9 mouse cellular contexts compared by ENCODE assay signal in genomic region chr8:120374070-120374469, GRCm38 (mm10).
DNase-seq lines count a peak whose midpoint lies in the region; ATAC-seq and TF ChIP-seq lines count a peak whose summit lies in the region.
"Had no signal": no experiment of that assay in that cellular context is flagged by ENCODE, and none has a peak within 500 bp of the region (broad histone marks: within the 10 kb centered on the region; RNA-seq: fewer than 3 reads in every experiment).

No protein-coding gene starts in this region.

- H3K9me3 ChIP-seq in lung, postnatal 0 days (ENCODE audit: low read length), result no peaks in the 10 kb centered on the region
- H3K9me3 ChIP-seq in forebrain, embryonic 12.5 days, result no peaks in the 10 kb centered on the region
- H3K9me3 ChIP-seq in limb, embryonic 10.5 days (replicated peaks), result no peaks in the 10 kb centered on the region
- H3K9me3 ChIP-seq in stomach, embryonic 14.5 days (ENCODE audit: control insufficient read depth, low read depth, low read length), result no peaks in the 10 kb centered on the region

- no peaks in the 10 kb centered on the region for H3K36me3 ChIP-seq in lung, postnatal 0 days (ENCODE audit: insufficient read depth, low read length)
- no peaks in the 10 kb centered on the region for H3K36me3 ChIP-seq in forebrain, embryonic 12.5 days (replicated peaks)
- H3K36me3 ChIP-seq in limb, embryonic 10.5 days, result no peaks in the 10 kb centered on the region
- no peaks in the 10 kb centered on the region for H3K36me3 ChIP-seq in stomach, embryonic 14.5 days (ENCODE audit: control insufficient read depth, insufficient read depth, low read length)

- ATAC-seq in lung, postnatal 0 days, result no peak
- no peak for ATAC-seq in forebrain, embryonic 12.5 days (ENCODE audit: low FRiP score)
- no peak for ATAC-seq in stomach, embryonic 14.5 days (ENCODE audit: insufficient number of reproducible peaks, insufficient read depth, low FRiP score, low read depth)

- TF ChIP-seq CTCF in lung, postnatal 0 days (IDR thresholded peaks at IDR 0.05), result no peak

- DNase-seq in lung, adult 18-20 months, result peak; percentile 34 to 60
- no peak for DNase-seq in lung, postnatal 0 days (ENCODE audit: low spot score)
- DNase-seq in limb, embryonic 10.5 days (ENCODE audit: low spot score), result no peak
- no peak for DNase-seq in left cerebral cortex, postnatal 36 days (ENCODE audit: low spot score in 2 of 2)
- no peak for DNase-seq in right cerebral cortex, postnatal 14 days
- DNase-seq in left cerebral cortex, postnatal 10 days (ENCODE audit: extremely low spot score in 1 of 2, low spot score in 2 of 2), result no peak
- DNase-seq: thymus, postnatal 36 days had no signal

- no peak for TF ChIP-seq EP300 in lung, postnatal 0 days (IDR thresholded peaks at IDR 0.05)

- no peak overlapping the region for H3K4me3 ChIP-seq in lung, postnatal 0 days (ENCODE audit: low read depth, low read length)
- no peak overlapping the region for H3K4me3 ChIP-seq in forebrain, embryonic 12.5 days (replicated peaks)
- peak overlapping the region; percentile 25; the same call in 1 of the 2 replicates for H3K4me3 ChIP-seq in limb, embryonic 10.5 days
- H3K4me3 ChIP-seq in stomach, embryonic 14.5 days (ENCODE audit: low read depth, low read length), result no peak overlapping the region

- H3K27me3 ChIP-seq in lung, postnatal 0 days (replicated peaks; ENCODE audit: insufficient read depth, low read length), result no peaks in the 10 kb centered on the region
- H3K27me3 ChIP-seq in forebrain, embryonic 12.5 days, result peaks cover 15% of the 10 kb centered on the region; the same call in 1 of the 2 replicates
- H3K27me3 ChIP-seq in limb, embryonic 10.5 days (ENCODE audit: low read depth, poor library complexity, severe bottlenecking), result no peaks in the 10 kb centered on the region; the same call in 1 of the 2 replicates
- no peaks in the 10 kb centered on the region for H3K27me3 ChIP-seq in stomach, embryonic 14.5 days (ENCODE audit: control insufficient read depth, insufficient read depth, low read length)

- H3K4me1 ChIP-seq in lung, postnatal 0 days (ENCODE audit: insufficient read depth, low read depth, low read length), result peaks cover 9% of the 10 kb centered on the region
- H3K4me1 ChIP-seq in forebrain, embryonic 12.5 days, result peaks cover 71% of the 10 kb centered on the region
- H3K4me1 ChIP-seq in limb, embryonic 10.5 days, result peaks cover 95% of the 10 kb centered on the region
- H3K4me1 ChIP-seq in stomach, embryonic 14.5 days (ENCODE audit: control insufficient read depth, insufficient read depth, low read length), result peaks cover 42% of the 10 kb centered on the region

- intact Hi-C loops in left cerebral cortex, postnatal 36 days (cut with DNase I), result no loop called here
- intact Hi-C loops in left cerebral cortex, postnatal 10 days (cut with DNase I), result no loop called here

- WGBS in lung, postnatal 0 days, result 69% methylated on average over 1 of the region's 1 CpGs
- 79% methylated on average over 1 of the region's 1 CpGs for WGBS in forebrain, embryonic 12.5 days
- 15% methylated on average over 1 of the region's 1 CpGs for WGBS in limb, embryonic 10.5 days
- WGBS in stomach, embryonic 14.5 days, result 29% methylated on average over 1 of the region's 1 CpGs

- no peak overlapping the region for H3K4me2 ChIP-seq in lung, postnatal 0 days (replicated peaks; ENCODE audit: low read depth, low read length)
- no peak overlapping the region for H3K4me2 ChIP-seq in forebrain, embryonic 12.5 days
- H3K4me2 ChIP-seq in stomach, embryonic 14.5 days (replicated peaks; ENCODE audit: low read depth, low read length), result no peak overlapping the region

- no peak overlapping the region for H3K27ac ChIP-seq in lung, postnatal 0 days (ENCODE audit: low read length)
- peak overlapping the region; percentile 82 for H3K27ac ChIP-seq in forebrain, embryonic 12.5 days
- H3K27ac ChIP-seq in limb, embryonic 10.5 days, result peak overlapping the region; percentile 74
- peak overlapping the region; percentile 36 for H3K27ac ChIP-seq in stomach, embryonic 14.5 days (ENCODE audit: low read length)

- no peak overlapping the region for H3K9ac ChIP-seq in lung, postnatal 0 days (replicated peaks; ENCODE audit: low read depth)
- H3K9ac ChIP-seq in forebrain, embryonic 12.5 days, result peak overlapping the region; percentile 14; the same call in 1 of the 2 replicates
- H3K9ac ChIP-seq in stomach, embryonic 14.5 days (replicated peaks; ENCODE audit: low read depth, low read length), result no peak overlapping the region

Comparison
In these comparisons a context has a peak if more than half of its experiments do, and no peak if none do; other contexts are left out.
1. DNase-seq: peak in lung, adult 18-20 months (2 of 2); none in lung, postnatal 0 days (single experiment), limb, embryonic 10.5 days (single experiment), left cerebral cortex, postnatal 36 days (0 of 2), right cerebral cortex, postnatal 14 days (single experiment) and left cerebral cortex, postnatal 10 days (0 of 2).